Mouse (Mus musculus) testis, adult 2 months (tissue): ENCODE data around the gene Klhl35.

Experiments
- CTCF ChIP-seq: fragments of 200-500 bp; IDR thresholded peaks from 2 replicates; pipeline ENCODE4 v1.5.1; 2012; ENCODE audit warnings: low read depth, mild to moderate bottlenecking, inconsistent platforms, low read length, moderate library complexity; ENCODE audit not compliant: control insufficient read depth, insufficient read depth, insufficient replicate concordance
- POLR2A ChIP-seq: fragments of 200-500 bp; IDR thresholded peaks from 2 replicates; pipeline ENCODE4 v1.6.1; 2012; ENCODE audit warnings: low read depth, mild to moderate bottlenecking, inconsistent platforms, low read length, moderate library complexity; ENCODE audit not compliant: control insufficient read depth

- no peak for TF ChIP-seq POLR2A
- no peak for TF ChIP-seq CTCF
Observed at GRCm38 (mm10) chr7:99419311-99419710, 46.5 kb upstream of the Klhl35 start.
